Mouse (Mus musculus): ENCODE data around the gene Glp2r. TPM values are rescaled to one million over a fixed set of nuclear protein-coding genes. Genes with fewer than 3 reads are reported as not detected.

Glp2r gene
- polyA plus RNA-seq, 1 experiment: 0.03 TPM

- no peaks in the 10 kb centered on the region for H3K27me3 ChIP-seq (ENCODE audit: control insufficient read depth, insufficient read depth, low read length)
- no peak for DNase-seq
- no peaks in the 10 kb centered on the region for H3K4me1 ChIP-seq (ENCODE audit: control insufficient read depth, insufficient read depth, low read length)
- H3K4me3 ChIP-seq (replicated peaks; ENCODE audit: insufficient read depth, low read depth, low read length): no peak overlapping the region
- no peak for TF ChIP-seq POLR2A (IDR thresholded peaks at IDR 0.05; ENCODE audit: borderline replicate concordance, insufficient read depth, low read length)
- no peak for TF ChIP-seq CTCF (IDR thresholded peaks at IDR 0.05; ENCODE audit: borderline replicate concordance, insufficient read depth, low read depth, low read length)
- no peak overlapping the region for H3K27ac ChIP-seq (ENCODE audit: insufficient read depth, low read length)
These were observed 29.4 kb downstream of the Glp2r start for GRCm38 (mm10) chr11:67741569-67741968.

GRCm38 (mm10) chr11:67738846-67739490 lies 32.0 kb downstream of the Glp2r start:
- Histone ChIP-seq H3K4me1 (ENCODE audit: control insufficient read depth, insufficient read depth, low read length) (no peaks in the 10 kb centered on the region), H3K27me3 (ENCODE audit: control insufficient read depth, insufficient read depth, low read length) (no peaks in the 10 kb centered on the region), H3K27ac (ENCODE audit: insufficient read depth, low read length) (no peak overlapping the region), H3K4me3 (replicated peaks; ENCODE audit: insufficient read depth, low read depth, low read length) (no peak overlapping the region)
- DNase-seq: no peak
- WGBS: 80% methylated on average over 5 of the region's 5 CpGs
- TF ChIP-seq CTCF (IDR thresholded peaks at IDR 0.05; ENCODE audit: borderline replicate concordance, insufficient read depth, low read depth, low read length) (no peak), POLR2A (IDR thresholded peaks at IDR 0.05; ENCODE audit: borderline replicate concordance, insufficient read depth, low read length) (no peak)

GRCm38 (mm10) chr11:67738345-67738744 lies 32.6 kb downstream of the Glp2r start:
- Histone ChIP-seq H3K4me3 (replicated peaks; ENCODE audit: insufficient read depth, low read depth, low read length) (no peak overlapping the region), H3K27me3 (ENCODE audit: control insufficient read depth, insufficient read depth, low read length) (no peaks in the 10 kb centered on the region), H3K4me1 (ENCODE audit: control insufficient read depth, insufficient read depth, low read length) (no peaks in the 10 kb centered on the region), H3K27ac (ENCODE audit: insufficient read depth, low read length) (no peak overlapping the region)
- TF ChIP-seq CTCF (IDR thresholded peaks at IDR 0.05; ENCODE audit: borderline replicate concordance, insufficient read depth, low read depth, low read length): no peak
- TF ChIP-seq POLR2A (IDR thresholded peaks at IDR 0.05; ENCODE audit: borderline replicate concordance, insufficient read depth, low read length): no peak
- DNase-seq: no peak
- 89% methylated on average over 6 of the region's 6 CpGs for WGBS

- DNase-seq: no peak
- WGBS: 79% methylated on average over 3 of the region's 3 CpGs
- H3K27ac ChIP-seq (ENCODE audit: insufficient read depth, low read length): no peak overlapping the region
- no peak overlapping the region for H3K4me3 ChIP-seq (replicated peaks; ENCODE audit: insufficient read depth, low read depth, low read length)
- TF ChIP-seq POLR2A (IDR thresholded peaks at IDR 0.05; ENCODE audit: borderline replicate concordance, insufficient read depth, low read length) (no peak), CTCF (IDR thresholded peaks at IDR 0.05; ENCODE audit: borderline replicate concordance, insufficient read depth, low read depth, low read length) (no peak)
- H3K27me3 ChIP-seq (ENCODE audit: control insufficient read depth, insufficient read depth, low read length): no peaks in the 10 kb centered on the region
- H3K4me1 ChIP-seq (ENCODE audit: control insufficient read depth, insufficient read depth, low read length): no peaks in the 10 kb centered on the region
These were observed 36.4 kb downstream of the Glp2r start for GRCm38 (mm10) chr11:67734597-67734996.

- no peak overlapping the region for H3K27ac ChIP-seq (ENCODE audit: insufficient read depth, low read length)
- no peaks in the 10 kb centered on the region for H3K27me3 ChIP-seq (ENCODE audit: control insufficient read depth, insufficient read depth, low read length)
- 47% methylated on average over 1 of the region's 1 CpGs for WGBS
- DNase-seq: no peak
- H3K4me1 ChIP-seq (ENCODE audit: control insufficient read depth, insufficient read depth, low read length): no peaks in the 10 kb centered on the region
- H3K4me3 ChIP-seq (replicated peaks; ENCODE audit: insufficient read depth, low read depth, low read length): no peak overlapping the region
- no peak for TF ChIP-seq POLR2A (IDR thresholded peaks at IDR 0.05; ENCODE audit: borderline replicate concordance, insufficient read depth, low read length)
- no peak for TF ChIP-seq CTCF (IDR thresholded peaks at IDR 0.05; ENCODE audit: borderline replicate concordance, insufficient read depth, low read depth, low read length)
These were observed 37.2 kb downstream of the Glp2r start for GRCm38 (mm10) chr11:67733726-67734125.

GRCm38 (mm10) chr11:67731056-67731455 lies 39.9 kb downstream of the Glp2r start:
- no peaks in the 10 kb centered on the region for H3K27me3 ChIP-seq (ENCODE audit: control insufficient read depth, insufficient read depth, low read length)
- H3K27ac ChIP-seq (ENCODE audit: insufficient read depth, low read length): no peak overlapping the region
- no peak overlapping the region for H3K4me3 ChIP-seq (replicated peaks; ENCODE audit: insufficient read depth, low read depth, low read length)
- 97% methylated on average over 2 of the region's 2 CpGs for WGBS
- TF ChIP-seq CTCF (IDR thresholded peaks at IDR 0.05; ENCODE audit: borderline replicate concordance, insufficient read depth, low read depth, low read length) (no peak), POLR2A (IDR thresholded peaks at IDR 0.05; ENCODE audit: borderline replicate concordance, insufficient read depth, low read length) (no peak)
- no peaks in the 10 kb centered on the region for H3K4me1 ChIP-seq (ENCODE audit: control insufficient read depth, insufficient read depth, low read length)
- no peak for DNase-seq

- Histone ChIP-seq H3K27ac (ENCODE audit: insufficient read depth, low read length) (no peak overlapping the region), H3K4me3 (replicated peaks; ENCODE audit: insufficient read depth, low read depth, low read length) (no peak overlapping the region), H3K27me3 (ENCODE audit: control insufficient read depth, insufficient read depth, low read length) (no peaks in the 10 kb centered on the region), H3K4me1 (ENCODE audit: control insufficient read depth, insufficient read depth, low read length) (no peaks in the 10 kb centered on the region)
- no peak for TF ChIP-seq POLR2A (IDR thresholded peaks at IDR 0.05; ENCODE audit: borderline replicate concordance, insufficient read depth, low read length)
- TF ChIP-seq CTCF (IDR thresholded peaks at IDR 0.05; ENCODE audit: borderline replicate concordance, insufficient read depth, low read depth, low read length): no peak
- no peak for DNase-seq
These were observed 42.2 kb downstream of the Glp2r start for GRCm38 (mm10) chr11:67728726-67729125.

- Histone ChIP-seq H3K4me3 (replicated peaks; ENCODE audit: insufficient read depth, low read depth, low read length) (no peak overlapping the region), H3K27ac (ENCODE audit: insufficient read depth, low read length) (no peak overlapping the region), H3K27me3 (ENCODE audit: control insufficient read depth, insufficient read depth, low read length) (no peaks in the 10 kb centered on the region), H3K4me1 (ENCODE audit: control insufficient read depth, insufficient read depth, low read length) (no peaks in the 10 kb centered on the region)
- 74% methylated on average over 6 of the region's 6 CpGs for WGBS
- no peak for TF ChIP-seq CTCF (IDR thresholded peaks at IDR 0.05; ENCODE audit: borderline replicate concordance, insufficient read depth, low read depth, low read length)
- TF ChIP-seq POLR2A (IDR thresholded peaks at IDR 0.05; ENCODE audit: borderline replicate concordance, insufficient read depth, low read length): no peak
- no peak for DNase-seq
These were observed 43.9 kb downstream of the Glp2r start for GRCm38 (mm10) chr11:67727095-67727494.
